11 mouse cellular contexts compared by ENCODE assay signal in genomic region chr4:137189058-137189457, GRCm38 (mm10).
DNase-seq lines count a peak whose midpoint lies in the region; ATAC-seq and TF ChIP-seq lines count a peak whose summit lies in the region.
"Had no signal": no experiment of that assay in that cellular context is flagged by ENCODE, and none has a peak within 500 bp of the region (broad histone marks: within the 10 kb centered on the region; RNA-seq: fewer than 3 reads in every experiment).

No protein-coding gene starts in this region.

- H3K4me3 ChIP-seq in kidney, embryonic 15.5 days (replicated peaks) = no peak overlapping the region
- no peak overlapping the region for H3K4me3 ChIP-seq in stomach, postnatal 0 days (ENCODE audit: low read depth, low read length)
- no peak overlapping the region for H3K4me3 ChIP-seq in forebrain, embryonic 16.5 days (replicated peaks; ENCODE audit: low read length)
- H3K4me3 ChIP-seq: liver, embryonic 15.5 days had no signal

- no peak for ATAC-seq in CD4-positive, CD25-positive, alpha-beta regulatory T cell, adult 4 months
- no peak for ATAC-seq in kidney, embryonic 15.5 days (replicated peaks; ENCODE audit: low FRiP score)
- no peak for ATAC-seq in stomach, postnatal 0 days (ENCODE audit: low FRiP score, low TSS enrichment)
- ATAC-seq in forebrain, embryonic 16.5 days = no peak
- ATAC-seq: Patski had no signal

- no peaks in the 10 kb centered on the region for H3K9me3 ChIP-seq in kidney, embryonic 15.5 days (replicated peaks)
- no peaks in the 10 kb centered on the region for H3K9me3 ChIP-seq in stomach, postnatal 0 days (ENCODE audit: control insufficient read depth, low read length)
- H3K9me3 ChIP-seq in forebrain, embryonic 16.5 days (ENCODE audit: control insufficient read depth, low read length) = no peaks in the 10 kb centered on the region
- H3K9me3 ChIP-seq: liver, embryonic 15.5 days had no signal

- no peak overlapping the region for H3K4me2 ChIP-seq in kidney, embryonic 15.5 days
- no peak overlapping the region for H3K4me2 ChIP-seq in stomach, postnatal 0 days (replicated peaks; ENCODE audit: low read depth)
- no peak overlapping the region for H3K4me2 ChIP-seq in forebrain, embryonic 16.5 days (ENCODE audit: low read length)
- H3K4me2 ChIP-seq: liver, embryonic 15.5 days had no signal

- TF ChIP-seq EP300 in stomach, postnatal 0 days (optimal IDR thresholded peaks at IDR 0.05) = no peak

- no peak overlapping the region for H3K27ac ChIP-seq in kidney, embryonic 15.5 days
- no peak overlapping the region for H3K27ac ChIP-seq in stomach, postnatal 0 days (replicated peaks)
- H3K27ac ChIP-seq in forebrain, embryonic 16.5 days (ENCODE audit: low read length) = no peak overlapping the region
- H3K27ac ChIP-seq: liver, embryonic 15.5 days had no signal

- H3K9ac ChIP-seq in kidney, embryonic 15.5 days = no peak overlapping the region
- H3K9ac ChIP-seq in stomach, postnatal 0 days (ENCODE audit: low read length) = no peak overlapping the region
- H3K9ac ChIP-seq in forebrain, embryonic 16.5 days (replicated peaks; ENCODE audit: low read depth, low read length) = no peak overlapping the region
- H3K9ac ChIP-seq: liver, embryonic 15.5 days had no signal

- DNase-seq in CD4-positive, CD25-positive, alpha-beta regulatory T cell, adult 2 months (ENCODE audit: low read depth, low spot score) = peak; percentile 15
- peak; percentile 42 for DNase-seq in kidney, postnatal 10 days
- peak; percentile 67 to 70 for DNase-seq in cerebellum, postnatal 36 days
- no peak for DNase-seq in stomach, postnatal 0 days (ENCODE audit: low spot score)
- no peak for DNase-seq in layer of hippocampus, adult 18-20 months (ENCODE audit: low spot score in 2 of 2)
- DNase-seq: right cerebral cortex, postnatal 25 days had no signal

- no peaks in the 10 kb centered on the region for H3K27me3 ChIP-seq in kidney, embryonic 15.5 days
- no peaks in the 10 kb centered on the region for H3K27me3 ChIP-seq in stomach, postnatal 0 days (ENCODE audit: control insufficient read depth, insufficient read depth, low read length)
- no peaks in the 10 kb centered on the region for H3K27me3 ChIP-seq in forebrain, embryonic 16.5 days (replicated peaks; ENCODE audit: control insufficient read depth, insufficient read depth, low read length)
- H3K27me3 ChIP-seq: liver, embryonic 15.5 days; Patski had no signal

- H3K4me1 ChIP-seq in kidney, embryonic 15.5 days = peaks cover 43% of the 10 kb centered on the region
- H3K4me1 ChIP-seq in stomach, postnatal 0 days (replicated peaks; ENCODE audit: control insufficient read depth, insufficient read depth) = no peaks in the 10 kb centered on the region
- peaks cover 7% of the 10 kb centered on the region; the same call in 1 of the 2 replicates for H3K4me1 ChIP-seq in forebrain, embryonic 16.5 days (replicated peaks; ENCODE audit: control insufficient read depth, insufficient read depth, low read length)
- H3K4me1 ChIP-seq: liver, embryonic 15.5 days had no signal

- H3K36me3 ChIP-seq in kidney, embryonic 15.5 days = no peaks in the 10 kb centered on the region
- no peaks in the 10 kb centered on the region for H3K36me3 ChIP-seq in stomach, postnatal 0 days (ENCODE audit: control insufficient read depth, insufficient read depth, low read length)
- H3K36me3 ChIP-seq in forebrain, embryonic 16.5 days (ENCODE audit: control insufficient read depth, insufficient read depth) = no peaks in the 10 kb centered on the region
- H3K36me3 ChIP-seq: liver, embryonic 15.5 days had no signal

- 0 out of 2 replicates have a peak, but pooled peaks have one; percentile 13 for TF ChIP-seq CTCF in stomach, postnatal 0 days (IDR thresholded peaks at IDR 0.05; ENCODE audit: low read depth)

- WGBS in kidney, embryonic 15.5 days = 39% methylated on average over 6 of the region's 6 CpGs
- 61% methylated on average over 6 of the region's 6 CpGs for WGBS in stomach, postnatal 0 days
- 78% methylated on average over 6 of the region's 6 CpGs for WGBS in forebrain, embryonic 16.5 days

Comparison
In these comparisons a context has a peak if more than half of its experiments do, and no peak if none do; other contexts are left out.
1. DNase-seq: peak in CD4-positive, CD25-positive, alpha-beta regulatory T cell, adult 2 months (single experiment), kidney, postnatal 10 days (single experiment) and cerebellum, postnatal 36 days (2 of 2); none in stomach, postnatal 0 days (single experiment) and layer of hippocampus, adult 18-20 months (0 of 2).